Mouse (Mus musculus) MN1 (cell line): ENCODE data around the gene Gas7.
A peak's percentile ranks its signal among the peaks of the same experiment; 100 is the strongest.

Experiments used
- DNase-seq: peaks from one replicate; pipeline ENCODE4 v3.0.0-alpha.2; 2016; ENCODE audit warnings: low spot score

Gas7 gene

GRCm38 (mm10) chr11:67656366-67656765, 201.1 kb downstream of the Gas7 start:
- DNase-seq = no peak

DNA sequence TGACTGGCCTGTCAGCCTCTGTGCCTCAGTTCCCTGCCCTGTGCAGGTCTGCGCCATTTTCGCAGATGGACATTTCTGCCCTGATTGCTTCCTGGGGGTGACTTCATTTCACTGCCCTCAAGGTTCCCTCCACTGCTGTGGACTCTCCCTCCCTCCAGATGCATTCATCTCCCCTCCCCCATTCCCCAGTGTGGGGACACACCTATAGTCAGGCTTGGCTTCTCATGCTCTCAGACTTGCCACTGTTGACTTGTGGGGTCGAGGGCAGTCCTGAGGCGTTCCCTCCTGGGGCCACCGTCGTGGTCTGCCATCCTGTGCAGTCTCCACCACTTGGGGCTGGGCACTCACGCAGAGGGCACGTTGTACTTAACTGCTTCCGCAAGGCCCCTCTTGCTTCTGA, 201.6 kb downstream of the Gas7 start:
- no peak for DNase-seq

- DNase-seq = no peak
Measured at GRCm38 (mm10) chr11:67657685-67658382, 202.6 kb downstream of the Gas7 start.

- DNase-seq = no peak
Measured at GRCm38 (mm10) chr11:67661465-67661864, 206.2 kb downstream of the Gas7 start.

DNA sequence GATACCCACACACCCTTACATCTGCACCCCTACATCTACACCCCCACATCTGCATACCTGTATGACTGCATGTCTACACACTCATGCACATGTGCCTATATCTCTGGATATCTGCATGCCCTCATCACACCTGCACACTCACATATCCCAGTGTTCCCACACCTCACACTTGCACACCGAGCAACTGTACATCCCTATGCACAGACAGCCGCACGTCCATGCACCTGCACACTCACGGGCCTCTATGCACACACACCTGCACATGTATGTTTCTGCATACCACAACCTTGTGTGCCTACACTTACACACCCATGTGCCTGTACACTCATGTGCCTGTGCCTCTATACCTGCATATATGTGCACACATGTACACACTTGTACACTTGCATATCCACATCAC, 208.2 kb downstream of the Gas7 start:
- no peak for DNase-seq

- no peak for DNase-seq
Measured at GRCm38 (mm10) chr11:67664261-67664660, 209.0 kb downstream of the Gas7 start.

DNA sequence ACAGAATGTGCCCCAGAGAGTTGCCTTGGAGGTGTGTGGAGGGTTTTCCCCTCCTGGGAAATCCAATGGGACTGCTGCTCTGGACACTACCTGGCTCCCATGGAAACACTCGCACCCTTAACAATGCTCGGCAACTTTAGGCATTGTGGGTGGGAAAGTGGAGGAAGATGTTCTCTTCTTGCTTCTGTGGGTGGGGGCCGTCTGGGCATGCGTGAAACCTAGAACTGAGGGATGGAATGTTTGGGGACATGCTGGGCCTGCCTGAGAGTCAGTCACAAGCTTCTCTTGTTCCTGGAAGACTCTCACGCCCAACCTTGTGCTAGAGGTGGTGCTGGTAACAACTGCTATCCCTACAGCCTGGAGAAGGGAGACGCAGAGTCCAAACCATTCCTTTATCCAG, 209.7 kb downstream of the Gas7 start:
- no peak for DNase-seq

DNA sequence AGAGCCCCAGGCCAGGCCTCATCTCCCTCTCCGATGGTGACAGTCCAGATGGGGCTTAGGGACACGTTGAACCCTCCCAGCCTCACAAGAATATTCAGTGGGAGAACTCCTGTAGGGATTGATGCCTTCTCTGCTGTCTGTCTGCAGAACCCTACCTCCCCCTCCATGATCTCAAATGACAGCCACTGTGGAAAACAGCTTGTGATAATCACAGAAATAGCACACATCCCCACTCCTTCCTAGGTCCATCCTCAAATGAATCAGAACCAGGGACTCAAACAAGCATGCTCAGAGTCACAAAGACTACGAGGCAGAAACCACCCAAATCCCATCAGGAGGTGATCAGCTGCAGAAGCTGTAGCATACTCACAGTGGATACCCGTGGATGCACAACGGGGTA, 210.9 kb downstream of the Gas7 start:
- no peak for DNase-seq

DNA sequence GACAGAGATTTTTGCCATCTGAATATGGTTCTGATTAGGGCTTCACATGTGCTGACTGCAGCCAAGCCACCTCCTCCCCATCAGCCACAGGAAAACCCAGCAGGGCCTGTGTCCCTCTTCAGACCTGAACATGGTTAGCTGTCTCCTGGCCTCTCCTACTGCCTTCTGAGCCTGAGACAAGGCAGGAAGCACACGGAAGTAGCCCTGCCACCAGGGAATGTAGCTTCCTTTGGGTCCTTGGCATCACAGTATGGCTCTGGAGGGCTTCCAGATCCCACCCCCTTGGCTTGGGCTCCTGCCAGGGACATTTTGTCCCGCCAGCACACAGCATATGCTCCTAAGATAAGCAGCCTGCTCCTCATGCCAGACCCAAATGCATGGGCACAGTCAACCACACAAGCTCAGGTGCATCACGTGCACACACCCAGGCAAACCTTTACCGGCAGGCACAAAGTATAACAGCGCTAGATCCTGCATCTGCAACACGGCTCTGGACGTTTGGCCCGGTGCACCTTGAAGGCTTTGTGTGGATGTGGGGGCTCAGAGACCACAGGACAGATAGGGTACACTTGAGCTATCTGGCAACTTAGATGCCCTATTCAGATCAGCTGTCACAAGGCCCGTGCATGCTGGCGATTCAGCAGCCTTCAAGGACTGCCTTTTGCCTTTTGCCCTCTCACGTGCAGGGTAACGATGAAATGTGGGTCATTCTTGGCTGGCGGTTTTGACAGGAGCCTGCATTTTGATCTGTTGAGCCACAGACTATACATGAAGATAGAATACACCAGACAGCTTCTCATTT, 212.5 kb downstream of the Gas7 start:
- DNase-seq = no peak

- no peak for DNase-seq
Measured at GRCm38 (mm10) chr11:67668460-67669007, 213.3 kb downstream of the Gas7 start.

DNA sequence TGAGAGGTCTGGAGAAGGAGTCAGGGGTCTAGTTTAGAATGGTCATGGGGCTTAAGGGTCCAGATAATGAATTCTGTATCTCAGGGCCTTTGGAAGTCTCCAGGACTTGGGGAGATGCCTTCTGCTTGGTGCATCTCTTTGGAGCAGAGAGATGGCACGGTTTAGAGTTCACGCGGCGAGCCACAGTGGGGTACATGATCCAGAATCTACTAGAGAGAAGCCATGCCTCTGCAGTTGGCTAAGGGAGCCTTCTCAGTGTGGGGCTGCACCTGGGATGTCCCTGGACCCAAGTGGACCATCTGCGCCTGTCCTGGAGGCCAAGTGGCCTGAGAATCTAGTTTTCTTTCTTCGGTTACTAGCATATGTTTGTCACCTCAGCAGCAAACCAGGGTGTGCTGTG, 214.8 kb downstream of the Gas7 start:
- DNase-seq = no peak

- DNase-seq = no peak
Measured at GRCm38 (mm10) chr11:67672140-67672539, 216.9 kb downstream of the Gas7 start.

DNA sequence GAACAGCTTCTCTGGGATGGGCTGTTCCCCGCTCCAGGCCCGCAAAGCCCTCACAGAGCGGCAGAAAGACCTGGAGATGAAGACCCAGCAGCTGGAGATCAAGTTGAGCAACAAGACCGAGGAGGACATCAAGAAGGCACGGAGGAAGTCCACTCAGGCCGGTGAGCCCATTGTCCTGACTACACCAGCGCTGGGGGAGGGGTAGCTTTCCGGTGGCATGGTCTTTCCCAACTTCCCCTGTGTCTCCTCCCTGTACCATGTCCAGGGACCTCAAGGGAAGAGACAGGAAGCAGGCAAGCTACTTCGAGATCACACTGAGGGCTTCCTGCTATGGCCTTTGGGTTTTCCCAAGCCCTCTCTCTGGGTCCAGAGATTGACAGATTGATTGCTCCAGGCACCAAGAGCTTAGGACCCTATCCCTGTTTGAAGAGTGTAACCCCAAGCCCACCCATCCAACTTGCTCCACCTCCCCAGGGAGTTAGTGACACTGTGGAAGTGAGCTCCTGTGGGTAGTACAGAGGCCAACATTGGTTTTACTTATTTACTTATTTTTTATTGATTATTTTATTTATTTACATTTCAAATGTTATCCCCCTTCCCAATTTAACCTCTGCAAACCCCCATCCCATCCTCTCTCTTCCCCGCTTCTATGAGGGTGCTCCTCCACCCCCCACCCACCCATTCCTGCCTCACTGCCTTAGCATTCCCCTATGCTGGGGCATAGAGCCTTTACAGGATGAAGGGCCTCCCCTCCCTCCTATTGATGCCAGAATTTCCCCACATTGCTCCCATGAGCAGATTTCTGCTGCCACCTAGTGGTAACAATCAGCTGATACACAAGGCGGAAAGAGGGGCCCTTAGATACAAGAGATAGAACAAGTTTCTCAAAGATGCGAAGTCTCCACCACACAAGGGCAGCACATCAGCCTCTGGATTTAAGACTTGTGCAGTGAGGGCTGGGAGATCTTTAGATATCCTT, 220.6 kb downstream of the Gas7 start:
- DNase-seq = peak; percentile 26

DNA sequence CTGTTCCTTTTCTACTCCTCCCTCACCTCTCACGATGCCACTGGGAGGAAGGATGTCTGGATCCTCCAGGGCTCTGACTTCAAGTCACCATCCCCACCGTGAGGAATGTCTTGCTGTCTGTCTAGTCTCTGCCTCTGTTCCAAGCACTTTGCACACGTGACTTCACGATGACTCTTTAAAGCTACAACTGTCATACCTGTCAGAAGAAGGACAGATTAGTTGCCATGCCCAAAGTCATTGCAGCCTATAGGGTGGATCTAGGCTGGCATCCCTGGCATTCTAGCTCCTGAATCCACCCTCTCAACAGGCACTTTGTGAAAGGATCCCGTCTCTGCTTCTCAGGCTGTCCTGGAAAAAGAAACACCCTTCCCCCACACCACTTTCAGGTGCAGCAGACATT, 224.1 kb downstream of the Gas7 start:
- DNase-seq = no peak

GRCm38 (mm10) chr11:67679930-67680329, 224.7 kb downstream of the Gas7 start:
- no peak for DNase-seq

DNA sequence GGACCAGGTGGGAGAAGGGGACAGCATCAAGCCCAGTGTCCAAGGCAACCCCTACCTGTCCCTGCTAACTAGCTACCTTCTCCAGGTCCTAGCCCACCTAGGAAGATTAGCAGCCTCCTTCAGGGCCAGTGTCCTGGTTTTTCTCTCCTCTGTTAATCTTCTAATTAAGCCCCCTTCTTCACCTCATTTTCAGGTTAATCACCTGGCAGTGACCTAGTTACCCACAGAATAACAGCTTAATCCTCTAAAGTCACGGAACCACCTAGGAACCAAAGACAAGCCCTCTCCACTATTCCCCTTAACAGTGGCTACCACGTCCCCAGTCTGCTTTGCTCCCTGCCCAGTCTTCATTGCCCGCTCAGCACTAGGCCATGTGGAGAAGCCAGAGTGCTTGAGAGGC, 226.6 kb downstream of the Gas7 start:
- no peak for DNase-seq

- no peak for DNase-seq
Measured at GRCm38 (mm10) chr11:67686109-67686508, 230.9 kb downstream of the Gas7 start.

DNA sequence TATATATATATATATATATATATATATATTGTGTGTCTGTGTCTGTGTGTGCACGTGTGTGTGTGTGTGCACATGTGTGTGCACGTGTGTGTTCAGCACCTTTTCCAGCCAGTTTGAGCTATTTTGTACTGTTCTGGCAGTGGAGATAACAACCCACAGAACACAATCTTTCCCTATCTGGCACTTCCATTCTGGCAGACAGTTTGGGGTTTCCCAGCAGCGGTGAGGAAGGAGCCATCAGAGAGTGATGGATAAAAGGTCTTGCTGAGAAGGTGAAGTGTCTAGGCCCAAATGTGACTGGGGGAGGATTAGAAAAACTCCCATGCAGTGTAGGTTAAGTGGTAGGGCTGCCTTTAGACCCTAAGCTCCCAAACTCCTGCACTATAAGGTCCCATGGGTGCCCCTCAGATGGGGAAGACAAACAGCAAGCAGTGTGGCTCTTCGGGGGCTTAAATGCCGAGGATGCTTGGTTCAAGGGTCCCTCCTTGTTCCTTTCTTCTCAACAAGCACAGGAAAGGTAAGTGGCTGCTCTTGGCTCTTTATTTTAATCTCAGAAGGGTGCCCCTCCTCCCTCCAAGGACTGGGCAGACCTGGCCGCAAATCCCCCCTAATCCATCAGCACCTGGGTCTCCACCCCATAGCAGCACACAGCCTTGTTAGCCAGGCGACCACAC, 239.6 kb downstream of the Gas7 start, which contains the start of gene Rcvrn:
Gene Rcvrn, plus strand, starts transcription at position 624 of the 674 bp plus-strand sequence.
- DNase-seq = no peak

DNA sequence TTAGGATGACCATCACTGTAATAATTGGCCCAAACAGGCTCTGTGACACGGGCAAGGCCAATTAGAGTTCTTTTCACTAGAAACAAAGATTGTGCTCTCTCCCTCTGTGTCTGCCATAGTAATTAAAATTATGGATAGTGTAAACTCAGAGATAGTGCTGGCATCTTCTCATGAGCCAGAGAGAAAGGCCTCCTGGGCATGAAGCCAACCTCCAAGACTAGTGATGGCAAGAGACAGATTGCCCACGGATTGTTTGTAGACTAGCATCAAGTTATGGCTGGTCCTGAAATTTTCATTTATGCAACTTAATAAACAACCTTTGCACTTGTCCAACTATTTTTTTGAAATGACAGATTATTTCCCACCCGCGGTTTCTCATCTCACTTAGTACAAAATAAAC, 257.7 kb downstream of the Gas7 start:
- no peak for DNase-seq

- no peak for DNase-seq
Measured at GRCm38 (mm10) chr11:67715382-67715781, 260.1 kb downstream of the Gas7 start.

DNA sequence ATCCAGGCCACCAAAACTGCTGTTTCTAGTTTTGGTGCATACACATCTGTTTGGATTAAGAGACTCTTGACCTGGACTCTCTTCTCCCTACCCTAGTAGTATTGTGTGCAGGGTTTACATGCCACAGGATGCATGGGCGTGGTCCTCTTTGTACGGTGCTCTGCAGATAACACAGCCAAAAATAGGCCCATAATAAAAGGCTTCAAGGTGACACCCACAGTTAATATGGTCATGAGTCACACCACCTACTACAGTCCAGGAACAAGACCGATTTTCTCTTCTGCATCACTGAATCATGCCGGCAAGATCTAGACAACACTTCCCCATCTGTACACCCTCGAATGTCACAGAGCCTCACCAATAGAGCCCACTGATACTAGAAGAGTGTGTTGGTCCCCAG, 266.2 kb downstream of the Gas7 start:
- no peak for DNase-seq
